Mouse (Mus musculus): Measurements from ENCODE around the gene Ccndbp1. TPM values are rescaled to one million over a fixed set of nuclear protein-coding genes. Genes with fewer than 3 reads are reported as not detected.
A peak's percentile ranks its signal among the peaks of the same experiment; 100 is the strongest.
"Not testable (repeated sequence)": the region's sequence is repeated elsewhere in the genome, so short reads cannot be mapped to it uniquely, and the experiment has no call there.

Gene Ccndbp1
- polyA plus RNA-seq (2015; fragmentation: Nextera tagmentation; extraction: Ambion mirVana): 32.6 and 32.8 TPM in 2 replicates

GRCm38 (mm10) chr2:121007925-121008663 lies at the start of gene Ccndbp1:
Ccndbp1 (plus strand) TSS chr2:121008403.
- peak within 1 kb of the TSS; percentile 85 for H3K4me3 ChIP-seq (replicated peaks)
- H3K27ac ChIP-seq: 0 out of 2 replicates have a peak within 1 kb of the TSS, but pooled peaks have one; percentile 27
- peak within 1 kb of the TSS; percentile 73 for H3K4me2 ChIP-seq (replicated peaks)
- H3K36me3 ChIP-seq: peaks cover 4% of the 10 kb centered on the region; the same call in 1 of the 2 replicates
- H3K9ac ChIP-seq: peak within 1 kb of the TSS; percentile 62
- no peaks in the 10 kb centered on the region for H3K27me3 ChIP-seq (replicated peaks)
- peak; percentile 99 for ATAC-seq
- H3K9me3 ChIP-seq: no peaks in the 10 kb centered on the region
- 1% methylated on average over 34 of the region's 34 CpGs for whole genome bisulfite sequencing
- H3K4me1 ChIP-seq (replicated peaks): peaks cover 7% of the 10 kb centered on the region; the same call in 1 of the 2 replicates

- Histone ChIP-seq H3K9me3 (no peaks in the 10 kb centered on the region), H3K27me3 (replicated peaks) (no peaks in the 10 kb centered on the region), H3K36me3 (no peaks in the 10 kb centered on the region), H3K4me2 (replicated peaks) (no peak overlapping the region), H3K4me3 (replicated peaks) (no peak overlapping the region), H3K9ac (no peak overlapping the region), H3K27ac (no peak overlapping the region), H3K4me1 (replicated peaks) (no peaks in the 10 kb centered on the region)
- WGBS: 86% methylated on average over 2 of the region's 2 CpGs
- no peak for ATAC-seq
These were observed 48.8 kb upstream of the Ccndbp1 start for GRCm38 (mm10) chr2:120959363-120959762.

- no peak for ATAC-seq
These were observed 48.4 kb upstream of the Ccndbp1 start for GRCm38 (mm10) chr2:120959827-120960226.

GRCm38 (mm10) chr2:120960261-120960660 lies 47.9 kb upstream of the Ccndbp1 start:
- WGBS: 75% methylated on average over 1 of the region's 1 CpGs
- no peaks in the 10 kb centered on the region for H3K4me1 ChIP-seq (replicated peaks)
- ATAC-seq: no peak

More at GRCm38 (mm10) chr2:120959827-120960226, 48.4 kb upstream of the Ccndbp1 start:
- WGBS: 85% methylated on average over 5 of the region's 5 CpGs
- Histone ChIP-seq H3K27me3 (replicated peaks) (no peaks in the 10 kb centered on the region), H3K36me3 (no peaks in the 10 kb centered on the region), H3K4me1 (replicated peaks) (no peaks in the 10 kb centered on the region), H3K9me3 (no peaks in the 10 kb centered on the region), H3K4me2 (replicated peaks) (no peak overlapping the region), H3K27ac (no peak overlapping the region), H3K9ac (no peak overlapping the region), H3K4me3 (replicated peaks) (no peak overlapping the region)

GRCm38 (mm10) chr2:120963110-120963509 lies 45.1 kb upstream of the Ccndbp1 start:
- ATAC-seq: no peak
- H3K9ac ChIP-seq: no peak overlapping the region
- no peaks in the 10 kb centered on the region for H3K4me1 ChIP-seq (replicated peaks)
- no peak overlapping the region for H3K27ac ChIP-seq
- no peak overlapping the region for H3K4me2 ChIP-seq (replicated peaks)
- no peak overlapping the region for H3K4me3 ChIP-seq (replicated peaks)
- no peaks in the 10 kb centered on the region for H3K27me3 ChIP-seq (replicated peaks)
- H3K9me3 ChIP-seq: no peaks in the 10 kb centered on the region
- 94% methylated on average over 7 of the region's 7 CpGs for WGBS
- H3K36me3 ChIP-seq: no peaks in the 10 kb centered on the region

More at GRCm38 (mm10) chr2:120960261-120960660, 47.9 kb upstream of the Ccndbp1 start:
- H3K4me2 ChIP-seq (replicated peaks): no peak overlapping the region
- H3K36me3 ChIP-seq: no peaks in the 10 kb centered on the region
- H3K4me3 ChIP-seq (replicated peaks): no peak overlapping the region
- no peak overlapping the region for H3K27ac ChIP-seq
- H3K27me3 ChIP-seq (replicated peaks): no peaks in the 10 kb centered on the region
- H3K9ac ChIP-seq: no peak overlapping the region
- H3K9me3 ChIP-seq: no peaks in the 10 kb centered on the region

- Histone ChIP-seq H3K4me3 (replicated peaks) (no peak overlapping the region), H3K9ac (no peak overlapping the region), H3K9me3 (no peaks in the 10 kb centered on the region), H3K36me3 (no peaks in the 10 kb centered on the region), H3K27me3 (replicated peaks) (no peaks in the 10 kb centered on the region), H3K27ac (no peak overlapping the region), H3K4me2 (replicated peaks) (no peak overlapping the region), H3K4me1 (replicated peaks) (0 out of 2 replicates have a peak, but pooled peaks cover 3% of the 10 kb centered on the region)
- ATAC-seq: no peak
- WGBS: 96% methylated on average over 3 of the region's 3 CpGs
These were observed 42.7 kb upstream of the Ccndbp1 start for GRCm38 (mm10) chr2:120965486-120965885.

GRCm38 (mm10) chr2:120970045-120970539 lies 38.1 kb upstream of the Ccndbp1 start:
- Histone ChIP-seq H3K9ac (peak overlapping the region; percentile 78), H3K27me3 (replicated peaks) (no peaks in the 10 kb centered on the region), H3K9me3 (no peaks in the 10 kb centered on the region), H3K36me3 (no peaks in the 10 kb centered on the region), H3K27ac (peak overlapping the region; percentile 75), H3K4me2 (replicated peaks) (peak overlapping the region; percentile 80), H3K4me3 (replicated peaks) (peak overlapping the region; percentile 84), H3K4me1 (replicated peaks) (0 out of 2 replicates have a peak, but pooled peaks cover 3% of the 10 kb centered on the region)
- peak; percentile 44 for ATAC-seq
- under 1% methylated on average over 23 of the region's 23 CpGs for WGBS

GRCm38 (mm10) chr2:120970559-120971080 lies 37.6 kb upstream of the Ccndbp1 start, which contains the start of gene Ubr1:
Ubr1 (minus strand) TSS chr2:120970715.
- WGBS: under 1% methylated on average over 39 of the region's 39 CpGs
- H3K4me3 ChIP-seq (replicated peaks): peak within 1 kb of the TSS; percentile 84
- H3K9ac ChIP-seq: peak within 1 kb of the TSS; percentile 78
- H3K27ac ChIP-seq: peak within 1 kb of the TSS; percentile 75
- peak within 1 kb of the TSS; percentile 80 for H3K4me2 ChIP-seq (replicated peaks)
- H3K36me3 ChIP-seq: no peaks in the 10 kb centered on the region
- peak; percentile 91 for ATAC-seq
- no peaks in the 10 kb centered on the region for H3K9me3 ChIP-seq
- no peaks in the 10 kb centered on the region for H3K27me3 ChIP-seq (replicated peaks)
- 0 out of 2 replicates have a peak, but pooled peaks cover 3% of the 10 kb centered on the region for H3K4me1 ChIP-seq (replicated peaks)

- 78% methylated on average over 4 of the region's 4 CpGs for WGBS
- Histone ChIP-seq H3K27ac (no peak overlapping the region), H3K9me3 (no peaks in the 10 kb centered on the region)
These were observed 36.4 kb upstream of the Ccndbp1 start for GRCm38 (mm10) chr2:120971766-120972165.

GRCm38 (mm10) chr2:120972257-120972656 lies 35.9 kb upstream of the Ccndbp1 start:
- H3K4me1 ChIP-seq (replicated peaks); H3K4me2 ChIP-seq (replicated peaks); H3K27ac ChIP-seq; ATAC-seq; H3K9ac ChIP-seq; H3K4me3 ChIP-seq (replicated peaks); H3K36me3 ChIP-seq; H3K27me3 ChIP-seq (replicated peaks); H3K9me3 ChIP-seq: not testable (repeated sequence)
- WGBS: 98% methylated on average over 8 of the region's 8 CpGs

More at GRCm38 (mm10) chr2:120971766-120972165, 36.4 kb upstream of the Ccndbp1 start:
- H3K4me1 ChIP-seq (replicated peaks): 0 out of 2 replicates have a peak, but pooled peaks cover 4% of the 10 kb centered on the region
- H3K9ac ChIP-seq: no peak overlapping the region
- ATAC-seq: no peak
- no peak overlapping the region for H3K4me2 ChIP-seq (replicated peaks)
- no peak overlapping the region for H3K4me3 ChIP-seq (replicated peaks)
- no peaks in the 10 kb centered on the region for H3K27me3 ChIP-seq (replicated peaks)
- H3K36me3 ChIP-seq: no peaks in the 10 kb centered on the region

GRCm38 (mm10) chr2:120972964-120973363 lies 35.2 kb upstream of the Ccndbp1 start:
- WGBS: 19% methylated on average over 5 of the region's 5 CpGs
- no peaks in the 10 kb centered on the region for H3K27me3 ChIP-seq (replicated peaks)
- H3K9ac ChIP-seq: no peak overlapping the region
- 0 out of 2 replicates have a peak, but pooled peaks cover 6% of the 10 kb centered on the region for H3K4me1 ChIP-seq (replicated peaks)
- no peak overlapping the region for H3K27ac ChIP-seq
- no peaks in the 10 kb centered on the region for H3K9me3 ChIP-seq
- peak overlapping the region; percentile 20 for H3K4me2 ChIP-seq (replicated peaks)
- no peaks in the 10 kb centered on the region for H3K36me3 ChIP-seq
- H3K4me3 ChIP-seq (replicated peaks): no peak overlapping the region
- no peak for ATAC-seq

GRCm38 (mm10) chr2:120976308-120976707 lies 31.9 kb upstream of the Ccndbp1 start:
- Histone ChIP-seq H3K9ac (no peak overlapping the region), H3K27me3 (replicated peaks) (no peaks in the 10 kb centered on the region), H3K4me2 (replicated peaks) (no peak overlapping the region), H3K9me3 (no peaks in the 10 kb centered on the region), H3K4me1 (replicated peaks) (0 out of 2 replicates have a peak, but pooled peaks cover 2% of the 10 kb centered on the region), H3K4me3 (replicated peaks) (no peak overlapping the region), H3K27ac (no peak overlapping the region), H3K36me3 (no peaks in the 10 kb centered on the region)
- no peak for ATAC-seq
- 57% methylated on average over 4 of the region's 4 CpGs for WGBS
